Mouse (Mus musculus): Measurements from ENCODE around the gene Zfhx2. TPM values are rescaled to one million over a fixed set of nuclear protein-coding genes. Genes with fewer than 3 reads are reported as not detected.
A peak's percentile ranks its signal among the peaks of the same experiment; 100 is the strongest.

Zfhx2 gene
- total and polyA plus RNA-seq, 2 experiments, result 1.5 to 1.7 TPM

DNA sequence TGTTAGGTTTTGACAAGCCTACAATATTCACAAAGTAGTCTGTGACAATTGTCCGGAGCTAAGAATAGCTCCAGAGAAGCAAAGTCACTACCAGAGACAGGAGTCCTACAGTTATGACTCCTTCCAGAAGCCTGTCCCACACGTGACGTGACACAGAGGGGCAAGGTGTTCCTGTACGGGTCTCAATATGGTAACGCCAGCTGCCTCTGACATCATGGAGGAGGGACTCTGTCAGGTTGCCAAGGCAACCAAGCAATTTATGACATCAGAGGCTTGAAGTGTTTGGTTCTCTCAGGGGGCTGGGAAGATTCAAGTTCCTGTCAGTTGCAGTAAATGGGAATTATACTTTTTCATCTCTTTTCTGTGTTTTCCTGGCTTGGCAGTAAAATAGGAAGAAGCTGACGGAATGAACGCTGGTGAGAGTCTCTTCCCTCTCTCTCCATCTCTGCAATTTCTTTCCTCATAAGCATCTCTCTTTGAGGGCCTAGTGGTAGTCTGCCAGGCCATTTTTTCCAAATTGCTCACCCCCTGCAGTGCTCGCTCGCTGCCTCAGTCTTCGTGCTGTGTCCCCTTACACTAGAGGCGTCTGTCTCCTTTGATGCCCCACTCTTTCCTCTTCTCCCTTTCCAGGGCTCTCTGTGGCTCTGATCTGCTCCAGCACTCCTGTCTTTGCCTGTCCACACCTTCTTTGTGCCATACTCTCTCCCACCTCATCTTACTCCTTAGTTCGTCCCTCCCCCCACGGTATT is 2.8 kb downstream of the Zfhx2 start:
- TF ChIP-seq CTCF (IDR thresholded peaks at IDR 0.05; ENCODE audit: low read depth, low read length) (no peak), POLR2A (IDR thresholded peaks at IDR 0.05; ENCODE audit: extremely low read depth, insufficient read depth, low read length) (no peak)
- Histone ChIP-seq H3K9ac (ENCODE audit: low read depth, low read length) (no peak overlapping the region), H3K27me3 (ENCODE audit: control insufficient read depth, insufficient read depth, low read length) (no peaks in the 10 kb centered on the region), H3K79me2 (ENCODE audit: control insufficient read depth, insufficient read depth, low read length) (peaks cover 11% of the 10 kb centered on the region; the same call in 1 of the 2 replicates), H3K27ac (replicated peaks; ENCODE audit: insufficient read depth, low read depth, low read length) (no peak overlapping the region), H3K4me3 (ENCODE audit: insufficient read depth, low read depth, low read length) (no peak overlapping the region), H3K4me1 (ENCODE audit: control insufficient read depth, insufficient read depth, low read length) (peaks cover 15% of the 10 kb centered on the region), H3K36me3 (ENCODE audit: control insufficient read depth, insufficient read depth, low read length) (no peaks in the 10 kb centered on the region)
- no peak for DNase-seq (ENCODE audit: extremely low read depth, low read depth, low spot score)
- WGBS, result 84% methylated on average over 13 of the region's 13 CpGs

- H3K27ac ChIP-seq (replicated peaks; ENCODE audit: insufficient read depth, low read depth, low read length), result peak overlapping the region; percentile 52
- H3K36me3 ChIP-seq (ENCODE audit: control insufficient read depth, insufficient read depth, low read length), result no peaks in the 10 kb centered on the region
- no peak overlapping the region for H3K4me3 ChIP-seq (ENCODE audit: insufficient read depth, low read depth, low read length)
- peaks cover 10% of the 10 kb centered on the region; the same call in 1 of the 2 replicates for H3K79me2 ChIP-seq (ENCODE audit: control insufficient read depth, insufficient read depth, low read length)
- H3K4me1 ChIP-seq (ENCODE audit: control insufficient read depth, insufficient read depth, low read length), result peaks cover 22% of the 10 kb centered on the region
- H3K9ac ChIP-seq (ENCODE audit: low read depth, low read length), result no peak overlapping the region
- no peak for TF ChIP-seq CTCF (IDR thresholded peaks at IDR 0.05; ENCODE audit: low read depth, low read length)
- TF ChIP-seq POLR2A (IDR thresholded peaks at IDR 0.05; ENCODE audit: extremely low read depth, insufficient read depth, low read length), result no peak
- H3K27me3 ChIP-seq (ENCODE audit: control insufficient read depth, insufficient read depth, low read length), result no peaks in the 10 kb centered on the region
- WGBS, result 77% methylated on average over 6 of the region's 6 CpGs
- no peak for DNase-seq (ENCODE audit: extremely low read depth, low read depth, low spot score)
Measured at GRCm38 (mm10) chr14:55086009-55086514, 6.1 kb downstream of the Zfhx2 start.

GRCm38 (mm10) chr14:55085324-55086008 is 6.7 kb downstream of the Zfhx2 start:
- H3K27me3 ChIP-seq (ENCODE audit: control insufficient read depth, insufficient read depth, low read length), result no peaks in the 10 kb centered on the region
- peaks cover 19% of the 10 kb centered on the region for H3K4me1 ChIP-seq (ENCODE audit: control insufficient read depth, insufficient read depth, low read length)
- 77% methylated on average over 9 of the region's 9 CpGs for WGBS
- H3K9ac ChIP-seq (ENCODE audit: low read depth, low read length), result no peak overlapping the region
- H3K36me3 ChIP-seq (ENCODE audit: control insufficient read depth, insufficient read depth, low read length), result no peaks in the 10 kb centered on the region
- H3K79me2 ChIP-seq (ENCODE audit: control insufficient read depth, insufficient read depth, low read length), result peaks cover 7% of the 10 kb centered on the region; the same call in 1 of the 2 replicates
- peak overlapping the region; percentile 52 for H3K27ac ChIP-seq (replicated peaks; ENCODE audit: insufficient read depth, low read depth, low read length)
- DNase-seq (ENCODE audit: extremely low read depth, low read depth, low spot score), result peak; percentile 87
- TF ChIP-seq CTCF (IDR thresholded peaks at IDR 0.05; ENCODE audit: low read depth, low read length) (no peak), POLR2A (IDR thresholded peaks at IDR 0.05; ENCODE audit: extremely low read depth, insufficient read depth, low read length) (no peak)
- no peak overlapping the region for H3K4me3 ChIP-seq (ENCODE audit: insufficient read depth, low read depth, low read length)

- H3K4me3 ChIP-seq (ENCODE audit: insufficient read depth, low read depth, low read length), result no peak overlapping the region
- H3K4me1 ChIP-seq (ENCODE audit: control insufficient read depth, insufficient read depth, low read length), result peaks cover 25% of the 10 kb centered on the region
- H3K36me3 ChIP-seq (ENCODE audit: control insufficient read depth, insufficient read depth, low read length), result no peaks in the 10 kb centered on the region
- no peaks in the 10 kb centered on the region for H3K27me3 ChIP-seq (ENCODE audit: control insufficient read depth, insufficient read depth, low read length)
- H3K27ac ChIP-seq (replicated peaks; ENCODE audit: insufficient read depth, low read depth, low read length), result peak overlapping the region; percentile 56
- whole genome bisulfite sequencing, result 48% methylated on average over 6 of the region's 6 CpGs
- TF ChIP-seq POLR2A (IDR thresholded peaks at IDR 0.05; ENCODE audit: extremely low read depth, insufficient read depth, low read length) (no peak), CTCF (IDR thresholded peaks at IDR 0.05; ENCODE audit: low read depth, low read length) (no peak)
- H3K79me2 ChIP-seq (ENCODE audit: control insufficient read depth, insufficient read depth, low read length), result peaks cover 5% of the 10 kb centered on the region; the same call in 1 of the 2 replicates
- no peak overlapping the region for H3K9ac ChIP-seq (ENCODE audit: low read depth, low read length)
- DNase-seq (ENCODE audit: extremely low read depth, low read depth, low spot score), result peak; percentile 82
Measured at GRCm38 (mm10) chr14:55083481-55083880, 8.6 kb downstream of the Zfhx2 start.

DNA sequence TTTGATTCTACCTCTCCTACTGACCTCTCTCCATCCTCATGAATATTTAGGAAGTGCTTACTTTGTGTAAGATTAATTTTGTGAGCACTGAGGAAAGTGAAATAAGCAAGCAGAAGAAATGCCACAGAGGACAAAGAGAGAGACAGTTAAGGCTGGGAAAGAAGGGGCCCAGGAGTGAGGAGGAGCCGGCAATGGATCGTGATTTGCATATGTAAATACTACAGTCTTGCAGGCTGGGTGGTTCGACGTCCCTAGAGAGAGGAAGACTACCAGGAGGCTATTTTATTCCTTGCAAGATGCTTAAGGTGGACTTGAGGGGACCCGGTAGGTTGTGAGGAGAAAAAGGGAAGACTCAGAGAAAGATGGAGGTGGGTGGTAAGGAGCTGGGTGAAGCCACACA is 11.0 kb downstream of the Zfhx2 start:
- H3K79me2 ChIP-seq (ENCODE audit: control insufficient read depth, insufficient read depth, low read length), result no peaks in the 10 kb centered on the region
- TF ChIP-seq CTCF (IDR thresholded peaks at IDR 0.05; ENCODE audit: low read depth, low read length), result no peak
- no peak for TF ChIP-seq POLR2A (IDR thresholded peaks at IDR 0.05; ENCODE audit: extremely low read depth, insufficient read depth, low read length)
- no peaks in the 10 kb centered on the region for H3K27me3 ChIP-seq (ENCODE audit: control insufficient read depth, insufficient read depth, low read length)
- no peak overlapping the region for H3K27ac ChIP-seq (replicated peaks; ENCODE audit: insufficient read depth, low read depth, low read length)
- no peak overlapping the region for H3K9ac ChIP-seq (ENCODE audit: low read depth, low read length)
- DNase-seq (ENCODE audit: extremely low read depth, low read depth, low spot score), result no peak
- H3K4me3 ChIP-seq (ENCODE audit: insufficient read depth, low read depth, low read length), result no peak overlapping the region
- H3K36me3 ChIP-seq (ENCODE audit: control insufficient read depth, insufficient read depth, low read length), result no peaks in the 10 kb centered on the region
- 65% methylated on average over 5 of the region's 5 CpGs for WGBS
- peaks cover 21% of the 10 kb centered on the region for H3K4me1 ChIP-seq (ENCODE audit: control insufficient read depth, insufficient read depth, low read length)
